ENCODE assay signal across 6 mouse cellular contexts in genomic region chr2:134029153-134029552, GRCm38 (mm10).
"Had no signal": no experiment of that assay in that cellular context is flagged by ENCODE, and none has a peak within 500 bp of the region (broad histone marks: within the 10 kb centered on the region; RNA-seq: fewer than 3 reads in every experiment).

No protein-coding gene starts in this region.

- ATAC-seq: liver, postnatal 0 days; midbrain, embryonic 13.5 days; midbrain, embryonic 15.5 days had no signal

- DNase-seq: thymus, adult 18-20 months; thymus, postnatal 14 days; thymus, postnatal 36 days had no signal
